Mouse (Mus musculus) testis, adult 2 months (tissue): ENCODE data around the gene Dgkz. TPM values are rescaled to one million over a fixed set of nuclear protein-coding genes. Genes with fewer than 3 reads are reported as not detected.

Experiments
- H3K27ac ChIP-seq: fragments of 200-500 bp; 2 replicates; pipeline ENCODE4 v1.5.1; 2012; ENCODE audit warnings: low read depth, low read length; ENCODE audit not compliant: control insufficient read depth, insufficient read depth
- H3K27me3 ChIP-seq: fragments of 200-500 bp; 2 replicates; pipeline ENCODE4 v1.6.1; 2012; ENCODE audit warnings: mild to moderate bottlenecking, low read length, moderate library complexity; ENCODE audit not compliant: control insufficient read depth, insufficient read depth
- H3K36me3 ChIP-seq: fragments of 200-500 bp; 2 replicates; pipeline ENCODE4 v1.6.1; 2012; ENCODE audit warnings: mild to moderate bottlenecking, low read length; ENCODE audit not compliant: control insufficient read depth, insufficient read depth
- H3K4me1 ChIP-seq: fragments of 200-500 bp; 2 replicates; pipeline ENCODE4 v1.6.1; 2012; ENCODE audit warnings: low read length; ENCODE audit not compliant: control insufficient read depth, insufficient read depth
- H3K4me3 ChIP-seq: fragments of 200-500 bp; 2 replicates; pipeline ENCODE4 v1.5.1; 2012; ENCODE audit warnings: low read depth, mild to moderate bottlenecking, low read length, moderate library complexity, mixed read lengths; ENCODE audit not compliant: control insufficient read depth
- CTCF ChIP-seq: fragments of 200-500 bp; IDR thresholded peaks from 2 replicates; pipeline ENCODE4 v1.5.1; 2012; ENCODE audit warnings: low read depth, mild to moderate bottlenecking, inconsistent platforms, low read length, moderate library complexity; ENCODE audit not compliant: control insufficient read depth, insufficient read depth, insufficient replicate concordance
- POLR2A ChIP-seq: fragments of 200-500 bp; IDR thresholded peaks from 2 replicates; pipeline ENCODE4 v1.6.1; 2012; ENCODE audit warnings: low read depth, mild to moderate bottlenecking, inconsistent platforms, low read length, moderate library complexity; ENCODE audit not compliant: control insufficient read depth
- polyA plus RNA-seq: library from polyadenylated mRNA; depleted of rRNA; stranded (reverse); fragments of >200 nt; gene quantifications from 2 replicates; pipeline ENCODE4 v1.2.3, GENCODE M21; 2012

Gene Dgkz
- polyA plus RNA-seq, 1 experiment = 14.2 TPM

DNA sequence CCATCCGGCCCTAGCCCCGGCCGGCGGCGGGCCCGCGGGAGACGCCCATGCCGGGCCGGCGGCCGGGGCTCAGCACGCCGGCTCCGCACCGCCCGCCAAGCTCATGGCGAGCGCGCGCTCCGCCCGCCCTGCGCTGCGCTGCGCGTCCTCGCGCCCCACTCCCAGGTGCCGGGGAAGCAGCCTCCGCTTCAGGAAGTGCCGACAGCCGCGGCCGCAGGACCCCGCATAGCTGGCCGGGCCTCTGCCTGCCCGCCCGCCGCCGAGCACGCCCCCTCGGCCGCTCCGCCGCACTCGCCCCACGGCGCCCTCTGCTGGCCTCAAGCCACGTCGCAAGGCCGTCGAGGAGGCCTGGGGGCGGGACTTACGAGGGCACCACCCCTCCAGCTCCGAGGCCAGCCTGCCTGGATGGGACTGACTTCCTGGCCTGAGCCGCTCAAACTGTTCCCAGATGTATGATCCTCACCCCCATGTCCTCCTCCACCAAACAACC, 12.2 kb downstream of the Dgkz start:
- H3K27ac ChIP-seq = no peak overlapping the region
- H3K27me3 ChIP-seq = no peaks in the 10 kb centered on the region
- peak overlapping the region; percentile 89 for H3K4me3 ChIP-seq
- no peaks in the 10 kb centered on the region for H3K36me3 ChIP-seq
- TF ChIP-seq POLR2A (peak; percentile 27; the same call in 1 of the 2 replicates), CTCF (peak; percentile 79)
- peaks cover 12% of the 10 kb centered on the region for H3K4me1 ChIP-seq

DNA sequence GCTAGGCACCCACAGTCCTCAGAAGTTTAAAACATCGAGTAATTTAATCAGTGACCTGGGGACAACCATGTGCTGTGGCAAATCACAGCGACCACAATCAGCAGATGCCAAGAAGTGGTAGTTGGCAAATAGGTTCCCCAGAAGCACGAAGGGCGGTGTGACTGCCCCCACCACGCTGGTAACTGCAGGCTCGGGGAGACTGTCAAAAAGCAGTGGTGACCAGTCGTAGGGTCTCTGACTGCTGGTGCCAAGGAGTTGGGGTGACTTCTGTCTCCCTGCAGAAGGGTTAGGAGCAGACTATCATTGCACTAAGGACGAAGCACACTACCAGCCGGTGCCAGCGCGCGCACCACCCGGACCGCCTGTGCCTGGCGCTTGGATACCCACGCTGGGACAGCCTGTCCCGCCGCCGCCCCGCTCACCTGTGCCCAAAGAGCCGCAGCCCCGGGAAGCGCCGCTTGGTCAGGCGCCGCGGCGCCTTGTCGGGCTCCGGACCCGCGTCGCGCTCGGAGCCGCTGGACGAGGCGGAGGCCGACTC, 12.7 kb downstream of the Dgkz start:
- H3K4me1 ChIP-seq = peaks cover 12% of the 10 kb centered on the region
- TF ChIP-seq POLR2A (no peak), CTCF (no peak)
- H3K4me3 ChIP-seq = peak overlapping the region; percentile 89
- no peaks in the 10 kb centered on the region for H3K27me3 ChIP-seq
- no peaks in the 10 kb centered on the region for H3K36me3 ChIP-seq
- H3K27ac ChIP-seq = no peak overlapping the region

DNA sequence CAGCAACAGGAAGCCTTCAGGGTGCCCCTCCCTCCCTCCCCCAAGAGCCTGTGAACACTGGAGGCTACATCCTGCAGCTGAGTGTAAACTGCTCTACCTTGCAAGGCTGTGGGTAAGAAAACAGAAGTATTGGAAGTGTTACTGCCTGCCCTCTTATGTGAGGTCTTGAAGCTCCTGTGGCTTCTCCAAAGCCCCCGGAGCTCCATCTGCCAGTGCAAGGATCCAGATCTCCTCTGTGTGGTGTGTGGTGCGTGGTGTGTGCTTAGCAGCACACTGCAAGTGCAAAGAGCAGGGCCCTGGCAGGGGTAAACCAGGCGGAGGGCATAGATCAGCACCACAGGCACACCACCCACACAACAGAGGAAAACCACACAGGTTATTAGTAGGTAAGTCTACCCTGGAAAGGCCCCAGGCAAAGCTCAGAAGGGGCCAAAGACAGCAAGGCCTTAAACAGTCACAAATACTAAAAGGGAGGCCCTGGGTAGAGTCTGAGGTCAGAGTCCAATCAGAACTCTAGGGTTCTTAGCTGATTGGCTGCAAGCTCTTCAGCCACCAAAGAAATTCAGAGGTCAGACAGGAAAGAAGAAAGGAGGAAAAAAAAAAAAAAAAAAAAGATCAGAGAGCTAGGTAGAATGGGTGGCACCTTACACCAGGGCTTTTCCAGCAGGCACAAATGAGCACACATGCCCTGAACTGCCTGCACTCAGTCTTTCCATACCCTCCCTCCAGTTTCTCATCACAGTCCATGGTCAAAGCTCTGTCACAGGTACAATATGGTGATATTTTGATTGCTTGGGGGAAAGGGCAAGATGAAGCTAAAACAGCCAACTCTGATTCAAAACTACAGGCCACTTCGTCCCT, 13.5 kb downstream of the Dgkz start:
- H3K4me1 ChIP-seq = peaks cover 14% of the 10 kb centered on the region
- TF ChIP-seq POLR2A (no peak), CTCF (no peak)
- no peaks in the 10 kb centered on the region for H3K36me3 ChIP-seq
- H3K27ac ChIP-seq = no peak overlapping the region
- H3K27me3 ChIP-seq = no peaks in the 10 kb centered on the region
- H3K4me3 ChIP-seq = no peak overlapping the region

DNA sequence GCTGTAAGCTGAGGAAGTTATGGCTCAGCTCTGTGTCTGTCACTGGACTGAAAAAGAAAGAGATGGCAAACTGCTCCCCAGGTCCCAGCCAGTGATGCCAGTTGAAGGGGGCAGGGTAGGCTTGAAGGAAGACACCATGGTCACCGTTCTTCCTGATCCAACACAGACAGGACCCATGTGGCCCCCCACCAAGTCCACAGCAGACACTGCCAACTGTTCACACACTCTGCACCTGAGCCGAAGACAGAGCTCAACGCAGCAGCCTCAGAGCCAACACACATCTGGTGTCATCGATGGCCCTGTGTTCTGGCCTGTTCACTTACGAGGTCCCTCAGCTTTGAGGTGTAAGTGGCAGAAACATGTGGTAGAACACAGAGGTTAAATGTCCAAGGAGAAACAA, 15.2 kb downstream of the Dgkz start:
- TF ChIP-seq CTCF (no peak), POLR2A (no peak)

DNA sequence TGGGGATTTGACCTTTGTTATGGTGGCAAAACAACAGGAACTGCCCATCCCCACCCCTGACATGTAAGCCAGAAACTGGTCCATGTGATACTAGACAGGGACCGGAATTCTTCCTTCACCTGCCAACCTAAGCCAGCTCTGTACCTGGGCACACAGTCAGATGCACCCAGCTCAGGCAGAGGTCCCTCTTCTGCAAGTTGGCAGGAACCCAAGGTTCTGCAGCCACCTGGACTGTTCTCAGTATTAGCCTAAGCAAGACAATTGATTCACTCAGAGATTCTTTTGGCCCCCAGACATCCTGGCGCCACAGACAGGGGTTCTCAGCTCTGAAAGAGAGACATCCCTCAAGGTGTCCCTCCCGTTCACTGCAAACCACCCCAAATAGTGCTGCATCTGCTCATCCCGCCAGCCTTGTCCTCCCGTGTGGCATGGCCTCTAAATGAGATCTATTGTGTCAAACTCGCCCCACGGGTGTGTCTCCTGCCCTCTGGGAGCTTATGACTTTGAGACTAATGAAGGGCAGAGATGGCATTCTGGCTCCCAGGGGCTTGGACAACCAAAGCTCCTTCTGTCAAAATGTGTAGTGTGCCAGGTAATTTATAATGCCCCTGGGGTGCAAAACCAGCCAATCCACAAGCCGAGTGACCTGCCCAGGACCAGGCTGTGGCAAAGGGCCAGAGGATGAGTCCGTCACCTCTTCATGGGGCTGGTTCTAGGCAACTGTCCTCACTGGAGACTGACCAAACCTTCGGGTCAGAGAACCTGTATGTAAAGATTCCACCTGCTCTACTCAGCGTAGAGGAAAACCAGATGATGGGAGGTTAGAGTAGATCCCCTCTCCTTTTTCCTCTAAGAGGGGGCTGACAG, 15.9 kb downstream of the Dgkz start:
- Histone ChIP-seq H3K4me1 (peaks cover 13% of the 10 kb centered on the region), H3K36me3 (no peaks in the 10 kb centered on the region), H3K27ac (no peak overlapping the region), H3K4me3 (no peak overlapping the region), H3K27me3 (no peaks in the 10 kb centered on the region)
- TF ChIP-seq CTCF (no peak), POLR2A (no peak)

More for the DNA sequence above, 15.2 kb downstream of the Dgkz start:
- H3K27me3 ChIP-seq = no peaks in the 10 kb centered on the region
- no peaks in the 10 kb centered on the region for H3K36me3 ChIP-seq
- H3K4me1 ChIP-seq = peaks cover 12% of the 10 kb centered on the region
- H3K27ac ChIP-seq = no peak overlapping the region
- H3K4me3 ChIP-seq = no peak overlapping the region

DNA sequence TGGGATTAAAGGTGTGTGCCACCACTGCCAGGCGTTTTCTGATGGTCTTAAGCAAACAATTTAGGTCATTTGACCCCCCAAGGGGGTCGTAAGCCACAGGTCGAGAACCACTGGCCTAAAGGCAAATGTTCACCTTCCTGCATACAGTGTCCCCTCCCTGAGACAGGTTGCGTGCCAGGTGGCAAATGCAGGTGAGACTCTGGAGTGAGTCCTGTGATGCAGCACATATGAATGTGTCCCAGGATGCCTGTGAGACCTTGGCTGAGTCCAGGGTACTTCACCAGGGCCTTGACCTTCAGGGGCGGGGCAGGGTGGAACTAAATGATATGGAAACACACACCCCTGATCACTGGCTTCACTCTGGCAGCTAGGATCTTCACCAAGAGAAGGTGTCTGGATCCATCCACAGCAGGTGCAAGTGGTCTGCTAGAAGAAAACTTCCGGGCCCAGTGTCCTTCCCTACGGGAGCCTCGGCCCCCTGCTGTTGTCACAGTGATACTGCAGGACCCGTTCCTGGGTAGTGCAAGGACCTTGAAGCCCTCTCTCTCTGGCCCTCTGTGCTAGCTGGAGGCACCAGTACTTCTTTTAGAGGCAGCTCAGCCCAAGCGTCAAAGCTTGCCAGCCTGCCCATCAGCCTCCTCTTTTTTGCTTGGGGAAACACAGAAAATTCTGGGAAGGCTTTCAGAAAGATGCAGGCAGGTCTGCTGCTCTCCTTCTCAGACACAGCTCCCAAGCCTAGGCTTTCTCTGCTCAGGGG, 16.8 kb downstream of the Dgkz start:
- Histone ChIP-seq H3K27me3 (no peaks in the 10 kb centered on the region), H3K36me3 (no peaks in the 10 kb centered on the region), H3K4me1 (peaks cover 13% of the 10 kb centered on the region), H3K4me3 (no peak overlapping the region), H3K27ac (no peak overlapping the region)
- TF ChIP-seq CTCF = peak; percentile 41; the same call in 1 of the 2 replicates
- TF ChIP-seq POLR2A = no peak

DNA sequence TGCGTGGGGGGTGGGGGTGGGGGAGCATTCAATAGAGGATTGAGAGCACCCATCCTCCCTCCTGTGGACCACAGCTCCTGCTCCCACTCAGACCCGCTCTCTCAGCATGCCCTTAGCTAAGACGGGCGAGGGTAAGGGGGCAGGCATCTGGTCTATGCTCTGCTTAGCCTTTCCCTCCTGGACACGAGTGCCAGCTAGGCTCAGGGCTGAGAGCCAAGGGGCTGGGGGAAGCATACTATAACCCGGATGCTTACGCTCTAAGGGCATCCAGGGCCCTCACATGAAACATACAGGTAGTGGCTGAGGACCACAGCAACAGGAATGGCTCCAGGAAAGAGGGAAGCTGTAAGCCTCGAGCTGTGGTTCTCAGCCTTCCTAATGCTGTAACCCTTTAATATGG, 17.6 kb downstream of the Dgkz start:
- no peaks in the 10 kb centered on the region for H3K36me3 ChIP-seq
- H3K27ac ChIP-seq = no peak overlapping the region
- H3K4me3 ChIP-seq = no peak overlapping the region
- TF ChIP-seq CTCF (no peak), POLR2A (no peak)
- no peaks in the 10 kb centered on the region for H3K27me3 ChIP-seq
- peaks cover 14% of the 10 kb centered on the region for H3K4me1 ChIP-seq
